Mouse (Mus musculus) heart, adult 11 months (tissue): Measurements from ENCODE around the gene Vps16.

ENCODE experiments used
- DNase-seq: peaks from one replicate; pipeline ENCODE4 v3.0.0; 2022

The Vps16 gene

DNA sequence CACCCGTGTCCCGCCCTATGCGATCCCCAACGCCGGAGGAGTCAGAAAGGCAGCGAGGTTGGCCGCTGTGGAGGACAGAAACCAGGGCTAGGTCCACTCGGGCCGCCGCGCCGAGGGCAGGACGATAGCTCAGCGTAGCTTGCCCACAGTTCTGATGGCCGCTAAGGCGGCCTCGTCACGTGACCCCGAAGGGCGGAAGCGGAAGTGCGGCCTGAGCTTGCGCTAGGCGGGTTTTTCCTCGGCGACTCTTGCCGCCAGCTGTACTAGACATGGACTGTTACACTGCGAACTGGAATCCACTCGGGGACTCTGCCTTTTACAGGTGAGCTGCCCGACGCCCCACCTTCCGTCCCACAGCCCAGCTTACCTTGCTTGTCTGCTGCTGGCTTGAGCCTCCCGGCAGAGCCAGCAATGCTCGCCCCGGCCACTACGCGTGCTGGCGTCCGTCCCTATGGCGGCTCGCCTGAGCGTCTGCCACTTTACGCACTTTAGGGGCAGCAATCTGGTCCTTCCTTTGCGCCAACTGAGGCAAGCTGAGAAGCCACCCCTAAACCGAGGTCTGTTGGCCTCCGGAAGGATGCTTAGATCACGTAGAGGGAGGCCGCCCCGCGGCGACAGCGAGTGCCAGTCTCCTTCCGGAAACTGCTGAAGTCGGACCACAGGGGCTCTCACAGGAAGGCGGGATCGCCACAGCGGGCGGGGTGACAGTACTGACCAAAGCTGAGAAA, at the start of gene Vps16, which contains the start of gene Pced1a:
TSS of gene Vps16 (plus strand) at position 214 of the 728 bp plus-strand sequence.
TSS of gene Pced1a (minus strand) at position 576 of the 728 bp plus-strand sequence.
- DNase-seq: peak; percentile 99

DNA sequence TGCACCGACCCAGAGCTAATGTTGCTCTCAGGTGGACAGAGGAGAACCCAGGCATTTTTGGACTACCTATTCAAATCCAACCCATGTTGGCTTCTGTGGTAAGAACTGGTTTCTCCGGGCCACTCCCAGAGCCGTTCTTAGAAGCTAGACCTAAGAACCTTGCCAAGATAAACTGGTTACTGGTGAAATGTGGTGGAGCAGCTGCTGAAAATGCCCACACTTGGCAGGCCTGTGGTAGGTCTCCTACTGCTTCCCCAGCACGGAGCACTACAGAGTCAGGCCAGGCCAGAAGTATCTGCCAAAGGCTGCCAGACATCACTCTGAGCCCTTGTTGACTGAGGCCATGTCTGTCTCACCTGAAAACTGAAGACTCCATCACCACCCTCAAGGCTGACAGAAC, 49.2 kb upstream of the Vps16 start:
- DNase-seq: peak; percentile 75

GRCm38 (mm10) chr2:130383205-130383604, 40.9 kb upstream of the Vps16 start:
- no peak for DNase-seq

DNA sequence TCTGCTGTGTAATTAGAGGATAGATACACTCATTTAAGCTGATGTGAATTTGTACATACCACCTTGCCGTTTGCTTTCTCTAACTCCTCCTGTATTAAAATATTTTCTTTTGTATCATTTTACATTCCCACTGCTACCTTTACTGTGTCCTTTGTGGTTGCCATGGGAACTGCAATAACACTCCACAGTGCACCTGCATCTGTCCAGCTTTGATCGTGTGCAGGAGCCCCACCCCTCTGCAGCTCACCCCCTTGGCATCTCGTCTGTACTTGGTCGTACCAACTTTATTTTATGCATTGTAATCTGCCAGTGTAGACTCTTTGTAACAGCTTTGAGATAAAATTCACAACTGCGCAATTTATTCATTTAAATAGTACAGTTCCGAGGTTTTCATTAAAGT, 40.2 kb upstream of the Vps16 start:
- peak; percentile 4 for DNase-seq

DNA sequence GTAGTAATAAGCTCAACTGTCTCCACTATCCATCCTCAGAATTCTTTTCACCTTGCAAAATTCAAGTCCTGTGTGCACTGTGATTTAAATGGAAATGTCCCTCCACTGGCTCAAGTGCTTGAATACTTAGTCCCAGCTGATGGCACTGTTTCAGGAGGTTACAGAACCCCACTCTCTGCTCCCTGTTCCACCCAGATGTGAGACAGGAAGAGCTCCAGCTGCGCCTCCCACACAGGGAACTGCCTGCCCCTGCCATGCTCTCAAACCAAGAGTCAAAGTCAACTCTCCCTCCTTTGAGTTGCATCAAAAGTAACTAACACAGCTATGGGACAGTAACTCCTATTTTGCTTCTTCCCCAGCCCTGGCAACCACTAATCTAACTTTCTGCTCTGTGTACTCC, 37.9 kb upstream of the Vps16 start:
- peak; percentile 57 for DNase-seq

DNA sequence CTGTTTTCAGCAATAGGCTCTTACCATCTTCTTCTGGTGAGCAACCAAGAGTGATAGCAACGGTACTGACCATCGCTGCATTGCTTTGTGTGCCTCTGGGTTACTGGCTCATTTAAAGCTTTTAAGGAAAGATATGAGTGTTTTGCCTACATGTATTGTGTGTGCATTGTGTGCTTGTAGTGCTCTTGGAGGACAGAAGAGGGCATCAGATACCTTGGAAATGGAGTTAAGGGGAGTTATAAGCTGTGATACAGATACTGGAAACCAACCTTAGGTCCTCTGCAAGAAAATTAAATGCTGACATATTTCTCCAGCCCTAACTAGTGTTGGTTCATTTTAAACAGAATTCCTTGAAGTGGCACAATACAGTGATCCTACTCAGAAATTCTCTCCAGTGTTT, 35.3 kb upstream of the Vps16 start:
- peak; percentile 4 for DNase-seq

DNA sequence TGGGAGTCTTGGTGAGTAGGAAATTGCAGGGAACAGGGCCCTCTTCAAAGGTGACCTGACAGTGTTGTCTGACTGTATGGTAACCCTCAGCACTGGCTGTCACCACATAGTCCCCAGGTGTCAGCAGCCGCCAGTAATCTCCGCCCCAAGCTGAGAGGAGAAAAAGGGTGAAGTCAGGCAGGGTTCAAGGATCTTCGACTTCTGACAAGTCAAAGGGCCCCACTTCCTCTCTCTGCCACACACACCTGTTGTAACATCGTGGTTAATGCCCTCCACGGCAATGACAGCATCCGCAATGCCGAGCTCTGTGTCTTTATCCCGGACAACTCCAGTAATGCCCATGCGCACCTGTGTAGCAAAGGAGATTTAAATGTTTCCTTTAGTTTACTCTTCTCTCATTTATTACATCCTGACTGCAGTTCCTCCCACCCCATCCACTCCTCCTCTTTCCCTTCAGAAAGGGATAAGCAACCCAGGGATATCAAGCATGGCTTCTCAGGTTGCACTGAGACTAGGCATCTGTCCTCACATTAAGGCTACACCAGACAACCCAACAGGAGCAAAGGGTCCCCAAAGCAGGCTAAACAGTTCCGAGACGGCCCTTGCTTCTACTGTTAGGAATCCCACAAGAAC, 33.0 kb upstream of the Vps16 start:
- peak; percentile 64 for DNase-seq

DNA sequence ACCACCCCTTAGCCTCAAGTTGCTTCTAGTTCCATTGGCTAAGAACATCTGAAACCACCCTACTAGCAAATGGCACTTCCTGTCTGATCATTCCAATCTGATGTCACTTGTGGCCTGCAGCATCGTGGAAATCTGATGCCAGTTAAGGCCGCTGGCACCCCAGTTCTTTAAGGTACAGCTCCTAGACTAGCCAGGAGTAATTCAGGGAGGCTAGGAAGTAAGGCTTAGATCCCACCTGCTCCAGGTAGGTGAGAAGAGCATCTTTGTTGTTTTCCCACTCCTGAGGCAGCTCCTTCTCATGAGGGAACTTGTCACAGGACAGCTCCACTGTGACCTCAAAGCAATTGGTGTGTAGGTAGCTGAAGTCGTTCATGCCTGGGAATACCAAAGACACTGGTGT, 31.3 kb upstream of the Vps16 start:
- DNase-seq: peak; percentile 72

- DNase-seq: peak; percentile 78
These were observed 28.4 kb upstream of the Vps16 start for GRCm38 (mm10) chr2:130395696-130396095.

- peak; percentile 93 for DNase-seq
These were observed 26.8 kb upstream of the Vps16 start, which contains the start of gene Cpxm1 for GRCm38 (mm10) chr2:130397186-130397985. Gene Cpxm1 (minus strand): TSS chr2:130397574.

GRCm38 (mm10) chr2:130398091-130398490, 26.0 kb upstream of the Vps16 start:
- DNase-seq: peak; percentile 97

GRCm38 (mm10) chr2:130400046-130400445, 24.1 kb upstream of the Vps16 start:
- DNase-seq: peak; percentile 54

DNA sequence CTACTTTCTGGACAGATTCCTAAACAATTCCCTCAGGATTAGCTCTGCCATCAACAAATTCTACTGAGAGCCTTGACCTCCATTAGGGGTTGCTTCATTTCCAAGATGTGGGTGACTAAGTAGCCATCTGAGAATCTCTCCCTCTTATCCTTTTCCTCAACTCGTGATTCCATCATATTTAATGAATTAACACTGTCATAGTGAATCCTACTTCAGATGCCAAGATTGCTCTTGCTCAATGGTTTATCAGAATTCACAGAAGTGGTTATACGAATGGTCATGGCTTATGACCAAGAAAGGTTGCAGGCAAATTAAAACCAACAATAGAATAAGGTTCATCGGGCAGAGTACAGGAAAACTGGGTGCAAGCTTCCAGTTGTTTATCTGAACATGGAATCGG, 22.2 kb upstream of the Vps16 start:
- DNase-seq: no peak

GRCm38 (mm10) chr2:130404939-130405338, 19.2 kb upstream of the Vps16 start, which contains the start of the genes Gm28372 and 1700020A23Rik:
Gene Gm28372 (plus strand): TSS chr2:130405239.
Gene 1700020A23Rik (plus strand): TSS chr2:130405259.
- no peak for DNase-seq

- DNase-seq: no peak
These were observed 18.0 kb upstream of the Vps16 start, which contains the start of gene Tmem239 for GRCm38 (mm10) chr2:130406178-130406577. Gene Tmem239 (plus strand): TSS chr2:130406478.

GRCm38 (mm10) chr2:130408194-130408593, 15.9 kb upstream of the Vps16 start:
- no peak for DNase-seq

GRCm38 (mm10) chr2:130411558-130412495, 12.3 kb upstream of the Vps16 start:
- peak; percentile 97 for DNase-seq

- no peak for DNase-seq
These were observed 11.4 kb upstream of the Vps16 start for GRCm38 (mm10) chr2:130412775-130413174.

- DNase-seq: no peak
These were observed 9.9 kb upstream of the Vps16 start for GRCm38 (mm10) chr2:130414094-130414856.

GRCm38 (mm10) chr2:130421781-130422620, 2.1 kb upstream of the Vps16 start:
- DNase-seq: peak; percentile 92
